Comparison of ENCODE assay signal across 12 mouse cellular contexts in genomic region chr2:29473907-29474306, GRCm38 (mm10).
"Had no signal": no experiment of that assay in that cellular context is flagged by ENCODE, and none has a peak within 500 bp of the region (broad histone marks: within the 10 kb centered on the region; RNA-seq: fewer than 3 reads in every experiment).

No protein-coding gene starts in this region.

- H3K27ac ChIP-seq: kidney, postnatal 0 days; limb, embryonic 15.5 days; liver, embryonic 13.5 days; midbrain, embryonic 13.5 days had no signal

- DNase-seq: kidney, adult 9 months; kidney, postnatal 36 days; layer of hippocampus, adult 9-11 months; layer of hippocampus, postnatal 36 days; liver, embryonic 13.5 days; liver, postnatal 0 days; lung, postnatal 14 days; right cerebral cortex, postnatal 25 days; thymus, postnatal 4 days had no signal

- H3K36me3 ChIP-seq: limb, embryonic 15.5 days; liver, embryonic 13.5 days; midbrain, embryonic 13.5 days had no signal

- H3K4me3 ChIP-seq: limb, embryonic 15.5 days; liver, embryonic 13.5 days; midbrain, embryonic 13.5 days had no signal

- H3K9me3 ChIP-seq: limb, embryonic 15.5 days; liver, embryonic 13.5 days; midbrain, embryonic 13.5 days had no signal

- H3K9ac ChIP-seq: limb, embryonic 15.5 days; liver, embryonic 13.5 days; liver, postnatal 0 days; midbrain, embryonic 13.5 days had no signal

- H3K4me1 ChIP-seq: limb, embryonic 15.5 days had no signal

- H3K4me2 ChIP-seq: limb, embryonic 15.5 days; liver, embryonic 13.5 days; midbrain, embryonic 13.5 days had no signal

- H3K27me3 ChIP-seq: limb, embryonic 15.5 days; liver, embryonic 13.5 days; midbrain, embryonic 13.5 days had no signal

- ATAC-seq: liver, postnatal 0 days; midbrain, embryonic 13.5 days had no signal
